Mouse (Mus musculus) embryonic facial prominence, embryonic 12.5 days (tissue): ENCODE results near the gene Fancg. TPM values are rescaled to one million over a fixed set of nuclear protein-coding genes. Genes with fewer than 3 reads are reported as not detected.
A peak's percentile ranks its signal among the peaks of the same experiment; 100 is the strongest.
"Not testable (repeated sequence)": the region's sequence is repeated elsewhere in the genome, so short reads cannot be mapped to it uniquely, and the experiment has no call there.

ENCODE experiments used
- ATAC-seq: fragments of 200-750 bp; cut with Nextera tagmentation; 2 replicates; pipeline ENCODE4 v1.8.0; 2017; ENCODE audit not compliant: insufficient number of reproducible peaks, insufficient read depth, low FRiP score, low TSS enrichment
- H3K27ac ChIP-seq: fragments of 300-500 bp; sonication (generic); 2 replicates; pipeline ENCODE4 v1.5.1; 2016; ENCODE audit warnings: mild to moderate bottlenecking
- H3K27me3 ChIP-seq: fragments of 300-500 bp; sonication (generic); 2 replicates; pipeline ENCODE4 v1.6.1; 2016; ENCODE audit warnings: mild to moderate bottlenecking, moderate library complexity
- H3K36me3 ChIP-seq: fragments of 300-500 bp; sonication (generic); 2 replicates; pipeline ENCODE4 v1.6.1; 2016; ENCODE audit warnings: mild to moderate bottlenecking
- H3K4me1 ChIP-seq: fragments of 300-500 bp; sonication (generic); 2 replicates; pipeline ENCODE4 v1.6.1; 2016
- H3K4me2 ChIP-seq: fragments of 300-500 bp; sonication (generic); replicated peaks from 2 replicates; pipeline ENCODE4 v1.6.1; 2016; ENCODE audit warnings: mild to moderate bottlenecking, moderate library complexity
- H3K4me3 ChIP-seq: fragments of 300-500 bp; sonication (generic); 2 replicates; pipeline ENCODE4 v1.5.1; 2016; ENCODE audit warnings: mild to moderate bottlenecking
- H3K9ac ChIP-seq: fragments of 300-500 bp; sonication (generic); 2 replicates; pipeline ENCODE4 v1.6.1; 2016; ENCODE audit warnings: mild to moderate bottlenecking, moderate library complexity
- H3K9me3 ChIP-seq: fragments of 300-500 bp; sonication (generic); 2 replicates; pipeline ENCODE4 v1.6.1; 2016; ENCODE audit warnings: mild to moderate bottlenecking, moderate library complexity
- WGBS: fragments of 180-500 bp; shearing (Covaris S2); methylation state at CpG from one replicate; pipeline ENCODE4 v1.1.7; 2016; 5-methylcytosine and 5-hydroxymethylcytosine counted together
- polyA plus RNA-seq: library from polyadenylated mRNA; unstranded; fragments of >200 nt; fragmentation: Nextera tagmentation; extraction: Ambion mirVana; gene quantifications from 2 replicates; pipeline ENCODE4 v1.2.1, GENCODE M21; 2016

Gene Fancg
- polyA plus RNA-seq, 1 experiment from 2014 or later: 20.8 TPM

DNA sequence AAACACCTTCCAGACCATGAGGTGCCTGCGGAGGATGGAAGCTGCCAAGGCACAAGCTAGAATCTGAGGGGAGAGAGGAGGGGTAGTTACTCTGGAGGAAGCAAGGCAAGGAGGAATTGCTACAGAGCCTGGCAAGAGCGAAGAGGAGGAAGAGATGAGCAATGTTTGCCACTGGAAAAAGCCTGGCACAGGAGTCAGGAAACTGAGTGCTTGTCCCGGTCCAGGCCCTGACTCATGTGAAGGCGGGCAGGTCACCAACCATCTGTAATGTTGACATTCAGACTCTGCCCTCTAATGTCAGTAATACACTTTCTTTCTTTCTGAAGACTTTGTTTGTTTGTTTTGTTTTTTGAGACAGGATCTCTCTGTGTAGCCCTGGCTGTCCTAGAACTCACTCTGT lies 7.8 kb upstream of the Fancg start:
- Histone ChIP-seq H3K9me3 (no peaks in the 10 kb centered on the region), H3K27me3 (no peaks in the 10 kb centered on the region), H3K4me2 (no peak overlapping the region), H3K27ac (no peak overlapping the region), H3K4me1 (no peaks in the 10 kb centered on the region), H3K36me3 (peaks cover 61% of the 10 kb centered on the region), H3K4me3 (no peak overlapping the region), H3K9ac (no peak overlapping the region)
- ATAC-seq: no peak
- WGBS: 84% methylated on average over 4 of the region's 4 CpGs

DNA sequence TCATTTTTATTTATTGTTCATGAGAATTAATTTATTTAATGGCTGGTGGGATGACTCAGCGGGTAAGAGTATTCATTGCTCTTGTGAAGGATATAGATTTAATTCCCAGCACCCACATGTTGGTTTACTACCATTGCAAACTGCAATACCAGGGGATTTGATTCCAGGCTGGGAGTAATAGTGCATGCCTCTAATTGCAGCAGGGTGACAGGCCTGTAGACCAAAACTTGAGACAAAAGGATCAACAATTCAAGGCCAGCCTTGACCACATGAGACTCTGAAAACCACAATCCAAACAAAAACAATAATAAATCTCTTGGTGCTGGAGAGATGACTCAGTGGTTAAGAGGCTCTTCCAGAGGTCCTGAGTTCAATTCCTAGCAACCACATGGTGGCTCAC lies 1.8 kb upstream of the Fancg start:
- peaks cover 8% of the 10 kb centered on the region for H3K4me1 ChIP-seq
- no peak overlapping the region for H3K9ac ChIP-seq
- no peak overlapping the region for H3K27ac ChIP-seq
- peaks cover 6% of the 10 kb centered on the region; the same call in 1 of the 2 replicates for H3K36me3 ChIP-seq
- H3K4me2 ChIP-seq: no peak overlapping the region
- no peak overlapping the region for H3K4me3 ChIP-seq
- WGBS: 98% methylated on average over 1 of the region's 1 CpGs
- no peak for ATAC-seq
- H3K9me3 ChIP-seq: no peaks in the 10 kb centered on the region
- H3K27me3 ChIP-seq: no peaks in the 10 kb centered on the region

DNA sequence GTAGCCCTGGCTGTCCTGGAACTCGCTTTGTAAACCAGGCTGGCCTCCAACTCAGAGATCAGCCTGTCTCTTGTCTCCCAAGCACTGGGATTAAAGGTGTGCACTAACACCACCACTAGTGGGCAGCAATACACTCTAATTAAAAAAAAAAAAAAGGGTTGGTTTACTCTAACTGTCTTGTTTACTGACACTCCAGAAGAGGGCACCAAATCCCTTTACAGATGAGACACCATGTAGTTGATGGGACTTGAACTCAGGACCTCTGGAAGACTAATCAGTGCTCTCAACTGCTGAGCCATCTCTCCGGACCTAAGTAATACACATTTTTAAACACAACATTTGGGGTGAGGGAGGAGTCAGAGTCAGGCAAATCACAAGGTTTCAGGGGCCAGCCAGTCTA lies 4.5 kb downstream of the Fancg start:
- WGBS: 70% methylated on average over 2 of the region's 2 CpGs
- Histone ChIP-seq H3K9ac (no peak overlapping the region), H3K4me1 (peaks cover 8% of the 10 kb centered on the region), H3K36me3 (peaks cover 17% of the 10 kb centered on the region; the same call in 1 of the 2 replicates), H3K4me2 (no peak overlapping the region), H3K27me3 (no peaks in the 10 kb centered on the region), H3K4me3 (no peak overlapping the region), H3K9me3 (no peaks in the 10 kb centered on the region), H3K27ac (no peak overlapping the region)
- no peak for ATAC-seq

DNA sequence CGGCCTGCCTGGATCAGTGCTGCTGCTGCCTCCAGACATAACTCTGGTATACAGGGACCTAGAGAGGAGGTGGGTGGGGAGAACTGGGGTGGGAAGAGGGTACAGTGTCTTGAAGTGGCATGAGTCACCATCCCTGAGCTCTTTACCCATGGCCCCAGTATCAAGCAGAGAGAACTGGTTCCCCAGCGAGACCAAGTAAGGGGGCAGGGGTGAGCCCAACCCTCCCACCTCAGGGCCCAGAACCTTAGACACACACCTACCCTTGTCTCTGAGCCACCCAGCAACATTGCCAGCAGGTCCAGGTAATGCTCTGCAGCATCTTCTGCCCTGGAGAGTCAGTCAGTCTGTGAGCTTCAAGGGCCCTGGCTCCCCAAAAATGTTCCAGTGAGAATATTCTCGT lies 5.4 kb downstream of the Fancg start:
- H3K9ac ChIP-seq: no peak overlapping the region
- H3K9me3 ChIP-seq: no peaks in the 10 kb centered on the region
- WGBS: 93% methylated on average over 3 of the region's 3 CpGs
- peaks cover 8% of the 10 kb centered on the region for H3K4me1 ChIP-seq
- no peak overlapping the region for H3K27ac ChIP-seq
- H3K4me3 ChIP-seq: no peak overlapping the region
- no peak for ATAC-seq
- peaks cover 17% of the 10 kb centered on the region; the same call in 1 of the 2 replicates for H3K36me3 ChIP-seq
- H3K27me3 ChIP-seq: no peaks in the 10 kb centered on the region
- no peak overlapping the region for H3K4me2 ChIP-seq

DNA sequence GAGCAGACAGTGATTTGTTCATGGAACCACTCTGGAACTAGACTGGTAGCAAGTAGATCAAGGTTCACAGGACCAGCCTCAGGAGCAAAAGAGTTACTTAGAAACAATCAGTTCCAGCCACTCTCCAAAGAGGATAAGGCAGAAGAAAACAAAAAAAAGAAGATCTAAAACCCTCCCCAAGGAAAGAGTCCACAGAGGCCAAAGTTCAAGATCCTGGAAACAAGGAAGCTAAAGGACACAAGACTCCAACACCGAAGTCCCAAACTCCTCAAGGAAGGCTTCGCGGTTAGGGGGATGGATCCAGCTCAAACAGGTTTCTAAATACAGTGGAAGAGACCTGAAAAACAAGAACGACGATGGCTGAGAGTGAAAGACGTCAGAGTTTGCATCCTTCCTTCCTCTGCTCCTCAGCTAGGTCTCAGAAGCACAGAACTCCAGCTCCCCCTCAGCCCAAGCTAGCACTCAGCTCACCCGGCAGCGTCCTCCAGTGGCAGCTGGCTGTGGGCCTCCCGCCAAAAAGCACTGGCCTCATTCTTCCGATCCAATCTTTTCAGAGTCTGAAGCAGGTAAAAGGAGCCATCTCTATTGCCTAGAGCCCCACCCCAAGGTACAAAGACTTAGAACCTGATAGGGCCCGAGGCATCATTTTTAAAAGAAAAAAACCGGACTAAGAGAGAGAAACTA lies 7.4 kb downstream of the Fancg start:
- Histone ChIP-seq H3K4me2 (no peak overlapping the region), H3K36me3 (peaks cover 17% of the 10 kb centered on the region; the same call in 1 of the 2 replicates), H3K9me3 (no peaks in the 10 kb centered on the region), H3K27me3 (no peaks in the 10 kb centered on the region), H3K4me3 (no peak overlapping the region), H3K9ac (no peak overlapping the region), H3K4me1 (peaks cover 12% of the 10 kb centered on the region), H3K27ac (no peak overlapping the region)
- ATAC-seq: no peak
- WGBS: 78% methylated on average over 12 of the region's 12 CpGs

DNA sequence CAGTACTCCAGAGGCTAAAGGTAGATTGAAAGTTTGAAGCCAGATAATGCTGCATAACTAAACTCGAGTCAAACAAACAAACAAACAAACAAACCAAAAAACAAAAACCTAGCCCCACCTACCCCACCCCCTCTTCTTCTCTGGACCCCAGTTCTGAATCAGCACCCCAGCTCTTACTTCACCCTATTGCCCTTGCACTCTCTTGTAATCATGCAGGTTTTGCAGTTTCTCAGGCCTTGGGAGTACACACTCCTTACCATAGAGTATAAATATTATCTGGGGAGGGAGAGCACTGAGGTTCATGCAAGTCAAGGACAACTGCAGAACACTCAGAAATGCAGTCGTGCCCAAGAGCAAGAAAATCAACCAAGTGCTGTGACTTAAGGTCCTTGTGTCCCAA lies 9.0 kb downstream of the Fancg start:
- Histone ChIP-seq H3K4me3 (no peak overlapping the region), H3K27ac (peak overlapping the region; percentile 90; the same call in 1 of the 2 replicates), H3K4me2 (no peak overlapping the region), H3K36me3 (peaks cover 16% of the 10 kb centered on the region; the same call in 1 of the 2 replicates), H3K9ac (no peak overlapping the region), H3K9me3 (no peaks in the 10 kb centered on the region), H3K4me1 (peaks cover 16% of the 10 kb centered on the region), H3K27me3 (no peaks in the 10 kb centered on the region)
- ATAC-seq: no peak
- 90% methylated on average over 2 of the region's 2 CpGs for WGBS

DNA sequence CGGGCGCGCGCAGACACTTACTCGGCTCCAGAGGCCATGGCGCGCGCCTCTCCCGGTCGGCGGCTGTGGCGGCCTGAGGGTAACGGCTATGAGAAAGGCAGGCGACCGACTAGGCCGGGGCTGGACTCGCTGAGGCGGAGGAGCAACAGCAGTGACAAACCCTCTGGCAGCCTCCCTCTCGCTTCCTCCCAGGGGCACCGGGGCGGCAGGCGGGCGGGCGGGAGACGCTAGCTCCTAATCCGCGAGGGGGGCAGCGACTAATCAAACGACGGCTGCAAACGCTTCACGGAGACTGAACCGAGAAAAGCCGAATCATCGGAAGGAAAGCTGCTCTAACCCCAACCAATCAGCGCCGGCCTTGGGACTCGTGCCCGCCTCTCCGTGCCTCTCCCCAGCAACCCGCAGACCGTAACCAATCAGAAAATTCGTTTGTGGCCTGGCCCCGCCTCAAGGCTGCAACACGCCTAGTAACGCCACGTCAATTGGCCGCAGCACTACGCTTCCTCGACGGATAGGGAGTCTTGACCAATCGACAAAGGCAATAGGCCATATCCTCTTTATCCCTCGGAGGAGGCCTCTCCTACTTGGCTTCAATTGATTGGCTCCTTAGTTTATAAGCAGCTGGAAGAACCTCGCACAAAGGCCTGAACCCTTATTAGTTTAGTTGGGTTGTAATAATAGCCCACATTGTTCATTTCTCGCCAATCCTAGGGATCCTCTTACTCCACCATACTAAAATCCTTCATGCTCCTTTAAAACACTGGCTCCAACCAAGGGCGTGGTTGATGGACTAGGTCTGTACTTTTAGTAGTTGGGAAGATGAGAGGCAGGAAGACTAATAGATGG lies 9.9 kb downstream of the Fancg start, which contains the start of gene Vcp:
Gene Vcp, minus strand, starts transcription at position 367 of the 846 bp plus-strand sequence.
- peak within 1 kb of the TSS; percentile 98 for H3K9ac ChIP-seq
- peak within 1 kb of the TSS; percentile 89 for H3K4me2 ChIP-seq
- 1% methylated on average over 52 of the region's 56 CpGs for WGBS
- ATAC-seq: peak; percentile 96
- H3K9me3 ChIP-seq, H3K27me3 ChIP-seq: not testable (repeated sequence)
- peaks cover 18% of the 10 kb centered on the region for H3K36me3 ChIP-seq
- H3K27ac ChIP-seq: peak within 1 kb of the TSS; percentile 100
- H3K4me1 ChIP-seq: peaks cover 16% of the 10 kb centered on the region
- peak within 1 kb of the TSS; percentile 94 for H3K4me3 ChIP-seq

DNA sequence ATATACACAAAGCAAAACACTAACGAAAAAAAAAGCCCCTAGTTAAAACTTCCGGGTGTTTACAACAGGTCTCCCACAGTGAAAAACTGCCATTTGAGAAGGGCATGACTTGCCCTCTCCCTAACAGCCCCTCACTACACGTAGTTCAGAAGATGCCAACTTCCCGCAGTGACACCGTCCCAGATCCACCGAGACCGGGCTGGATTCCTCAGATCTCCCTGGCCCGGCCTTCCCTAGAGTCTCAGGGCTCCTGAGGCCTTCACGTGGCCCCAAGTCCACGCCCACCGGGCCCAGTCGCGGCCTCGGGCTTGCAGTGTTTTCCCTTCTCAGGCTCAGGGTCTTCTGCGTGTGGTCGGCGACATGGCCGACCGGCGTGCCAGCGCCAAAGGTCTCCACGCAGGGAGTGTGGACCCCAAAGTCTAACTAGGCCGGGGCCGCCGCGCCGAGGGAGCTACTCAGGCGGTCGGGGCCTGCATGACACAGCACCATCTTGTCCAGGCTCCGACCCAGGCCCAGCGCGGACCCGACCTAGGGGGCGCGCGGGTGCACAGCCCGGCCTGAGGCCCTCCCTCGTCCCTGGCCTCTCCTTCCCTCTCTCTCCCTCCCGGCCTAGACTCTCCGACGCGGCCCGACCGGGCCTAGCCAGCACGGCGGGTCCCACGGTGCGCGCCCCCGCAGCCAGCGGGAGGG lies 10.7 kb downstream of the Fancg start:
- Histone ChIP-seq H3K9ac (peak overlapping the region; percentile 98), H3K4me1 (peaks cover 16% of the 10 kb centered on the region), H3K4me3 (peak overlapping the region; percentile 94), H3K27me3 (no peaks in the 10 kb centered on the region), H3K4me2 (peak overlapping the region; percentile 89), H3K9me3 (no peaks in the 10 kb centered on the region), H3K36me3 (peaks cover 21% of the 10 kb centered on the region), H3K27ac (peak overlapping the region; percentile 100)
- WGBS: under 1% methylated on average over 51 of the region's 51 CpGs
- ATAC-seq: peak; percentile 75

DNA sequence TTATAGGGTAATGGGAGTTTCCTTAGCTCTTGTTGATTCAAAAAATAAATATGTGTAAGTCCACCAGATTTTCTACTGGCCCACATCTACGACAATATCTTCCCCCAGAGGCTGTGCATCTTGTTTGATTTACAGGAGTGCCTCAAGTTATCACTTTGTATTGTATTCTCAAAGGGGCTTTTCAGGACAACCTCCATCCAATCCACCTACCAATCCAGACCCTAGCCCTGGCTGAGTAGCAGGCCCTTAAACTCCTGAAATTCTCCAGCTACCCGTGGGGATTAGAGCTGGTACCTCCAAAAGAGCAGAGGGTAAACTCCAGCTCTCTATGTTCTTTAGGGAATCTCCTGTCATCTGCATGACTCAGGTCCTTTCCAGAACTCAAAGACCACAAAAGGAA lies 12.3 kb downstream of the Fancg start:
- peak overlapping the region; percentile 94; the same call in 1 of the 2 replicates for H3K4me3 ChIP-seq
- H3K27ac ChIP-seq: no peak overlapping the region
- ATAC-seq: no peak
- H3K4me2 ChIP-seq: peak overlapping the region; percentile 89
- H3K36me3 ChIP-seq: peaks cover 34% of the 10 kb centered on the region
- no peaks in the 10 kb centered on the region for H3K9me3 ChIP-seq
- H3K4me1 ChIP-seq: peaks cover 16% of the 10 kb centered on the region
- H3K9ac ChIP-seq: 0 out of 2 replicates have a peak overlapping the region, but pooled peaks have one; percentile 98
- WGBS: 63% methylated on average over 2 of the region's 2 CpGs
- no peaks in the 10 kb centered on the region for H3K27me3 ChIP-seq

DNA sequence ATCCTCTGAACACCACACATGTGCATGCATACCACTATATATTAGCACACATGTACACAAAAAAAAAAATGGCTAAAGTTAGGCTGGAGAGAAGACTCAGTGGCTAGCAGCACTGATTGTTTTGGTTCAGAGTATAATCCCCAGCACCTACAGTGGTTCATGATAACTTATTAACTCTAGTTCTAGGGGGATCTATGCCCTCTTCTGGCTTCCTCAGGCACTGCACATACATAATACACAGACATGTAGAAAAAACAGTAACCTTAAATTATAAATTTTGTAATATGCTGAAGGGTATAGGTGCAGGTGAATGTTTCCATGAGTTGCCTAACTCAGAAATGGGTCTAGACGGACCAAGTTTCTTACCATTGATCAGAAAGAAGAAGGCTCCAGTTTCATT lies 22.0 kb downstream of the Fancg start:
- H3K4me2 ChIP-seq: no peak overlapping the region
- peaks cover 93% of the 10 kb centered on the region for H3K36me3 ChIP-seq
- 60% methylated on average over 1 of the region's 1 CpGs for WGBS
- ATAC-seq: no peak
- H3K9me3 ChIP-seq: no peaks in the 10 kb centered on the region
- no peak overlapping the region for H3K9ac ChIP-seq
- H3K27ac ChIP-seq: no peak overlapping the region
- H3K4me1 ChIP-seq: no peaks in the 10 kb centered on the region
- no peaks in the 10 kb centered on the region for H3K27me3 ChIP-seq
- no peak overlapping the region for H3K4me3 ChIP-seq

DNA sequence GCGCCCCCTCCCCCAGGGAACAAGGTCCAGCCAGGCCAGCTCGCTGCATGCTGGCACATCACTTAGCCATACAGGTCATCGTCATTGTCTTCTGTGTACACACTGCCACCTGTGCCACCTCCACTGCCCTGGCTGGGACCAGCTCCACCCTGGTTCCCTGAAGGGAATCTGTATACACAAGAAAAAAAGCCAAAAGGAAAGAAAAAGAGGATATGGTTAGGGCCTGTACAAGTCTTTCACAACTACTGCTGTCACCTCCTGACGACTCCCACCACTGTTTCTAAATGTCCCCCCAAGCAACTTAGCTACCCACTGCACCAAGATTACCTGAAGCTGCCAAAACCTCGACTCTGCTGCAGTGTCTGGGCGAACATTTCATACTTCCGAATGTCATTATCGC lies 29.8 kb downstream of the Fancg start:
- not testable (repeated sequence) for H3K27ac ChIP-seq, H3K9ac ChIP-seq, H3K27me3 ChIP-seq, H3K9me3 ChIP-seq, H3K4me1 ChIP-seq, H3K4me3 ChIP-seq, H3K4me2 ChIP-seq
- 0 out of 2 replicates have a peak, but pooled peaks have one; percentile 41 for ATAC-seq
- 91% methylated on average over 8 of the region's 8 CpGs for WGBS
- peaks cover 75% of the 10 kb centered on the region for H3K36me3 ChIP-seq
